Mouse (Mus musculus) urinary bladder, adult 18-20 months (tissue): ENCODE measurements around the gene Foxa3.
"Not testable (repeated sequence)": the region's sequence is repeated elsewhere in the genome, so short reads cannot be mapped to it uniquely, and the experiment has no call there.

Experiments
- DNase-seq, 2 experiments: peaks; one replicate each; pipeline ENCODE4 v3.0.0; 2022; ENCODE audit warnings: low spot score in 2 of 2, mixed read lengths in 2 of 2

Gene Foxa3

GRCm38 (mm10) chr7:19023357-19023814, at the start of gene Foxa3:
Gene Foxa3, minus strand, starts transcription at chr7:19023538.
- peak in 1 of 2 experiments; percentile 22 for DNase-seq

- not testable (repeated sequence) for DNase-seq
Observed at GRCm38 (mm10) chr7:19071024-19071423, 47.7 kb upstream of the Foxa3 start.

- DNase-seq, result no peak
Observed at GRCm38 (mm10) chr7:19069500-19069899, 46.2 kb upstream of the Foxa3 start.

- DNase-seq, result peak in 1 of 2 experiments; percentile 58
Observed at GRCm38 (mm10) chr7:19068707-19069106, 45.4 kb upstream of the Foxa3 start.

GRCm38 (mm10) chr7:19067935-19068334, 44.6 kb upstream of the Foxa3 start:
- no peak for DNase-seq

- DNase-seq, result no peak
Observed at GRCm38 (mm10) chr7:19067063-19067462, 43.7 kb upstream of the Foxa3 start.

GRCm38 (mm10) chr7:19065896-19066295, 42.6 kb upstream of the Foxa3 start:
- no peak for DNase-seq

GRCm38 (mm10) chr7:19057405-19057804, 34.1 kb upstream of the Foxa3 start:
- DNase-seq, result no peak

GRCm38 (mm10) chr7:19055108-19055507, 31.8 kb upstream of the Foxa3 start:
- DNase-seq, result no peak

- DNase-seq, result no peak
Observed at GRCm38 (mm10) chr7:19054777-19055076, 31.4 kb upstream of the Foxa3 start.

GRCm38 (mm10) chr7:19054047-19054776, 30.9 kb upstream of the Foxa3 start, which contains the start of gene Rsph6a:
Gene Rsph6a, plus strand, starts transcription at chr7:19054690.
- no peak for DNase-seq

GRCm38 (mm10) chr7:19053136-19053532, 29.8 kb upstream of the Foxa3 start:
- no peak for DNase-seq

- DNase-seq, result no peak
Observed at GRCm38 (mm10) chr7:19052345-19053135, 29.2 kb upstream of the Foxa3 start.

- DNase-seq, result no peak
Observed at GRCm38 (mm10) chr7:19051161-19051560, 27.8 kb upstream of the Foxa3 start.

- no peak for DNase-seq
Observed at GRCm38 (mm10) chr7:19050172-19050571, 26.8 kb upstream of the Foxa3 start.

- no peak for DNase-seq
Observed at GRCm38 (mm10) chr7:19049252-19049651, 25.9 kb upstream of the Foxa3 start.

GRCm38 (mm10) chr7:19048006-19048527, 24.7 kb upstream of the Foxa3 start:
- no peak for DNase-seq

- DNase-seq, result no peak
Observed at GRCm38 (mm10) chr7:19046286-19047069, 23.1 kb upstream of the Foxa3 start.

- no peak for DNase-seq
Observed at GRCm38 (mm10) chr7:19044616-19045015, 21.3 kb upstream of the Foxa3 start.

- no peak for DNase-seq
Observed at GRCm38 (mm10) chr7:19031641-19032040, 8.3 kb upstream of the Foxa3 start.

GRCm38 (mm10) chr7:19029084-19029653, 5.8 kb upstream of the Foxa3 start:
- DNase-seq, result peak in 1 of 2 experiments; percentile 37

GRCm38 (mm10) chr7:19028067-19028466, 4.7 kb upstream of the Foxa3 start:
- DNase-seq, result no peak
